Mouse (Mus musculus) MEL (cell line): ENCODE measurements around the gene Casc3. TPM values are rescaled to one million over a fixed set of nuclear protein-coding genes. Genes with fewer than 3 reads are reported as not detected.

ENCODE experiments used
- DNase-seq: peaks from one replicate; pipeline ENCODE4 v3.0.0; 2011; ENCODE audit warnings: low read depth, low spot score
- H3K27ac ChIP-seq: 2 replicates; pipeline ENCODE4 v1.5.1; 2012; ENCODE audit warnings: low read depth, mild to moderate bottlenecking, control low read depth, low read length, moderate library complexity; ENCODE audit not compliant: control insufficient read depth
- H3K27me3 ChIP-seq, 2 experiments: fragments of 150-350 bp in 1 of 2; sonication (generic) in 1 of 2; 2 replicates each; pipeline ENCODE4 v1.6.1; 2012; ENCODE audit warnings: low read length in 2 of 2, mild to moderate bottlenecking in 2 of 2, improper control_type of control experiment in 1 of 2, moderate library complexity in 1 of 2; ENCODE audit not compliant: insufficient read depth in 2 of 2, control insufficient read depth in 1 of 2
- H3K36me3 ChIP-seq, 2 experiments: 2 replicates each; pipeline ENCODE4 v1.6.1; 2012 to 2014; ENCODE audit warnings: low read length in 2 of 2, improper control_type of control experiment in 1 of 2, inconsistent platforms in 1 of 2, mild to moderate bottlenecking in 1 of 2; ENCODE audit not compliant: insufficient read depth in 2 of 2, control insufficient read depth in 1 of 2
- H3K4me1 ChIP-seq, 2 experiments: fragments of 150-350 bp in 1 of 2; sonication (generic) in 1 of 2; 2 replicates each; pipeline ENCODE4 v1.6.1; 2012; ENCODE audit warnings: low read length in 2 of 2, improper control_type of control experiment in 1 of 2, mild to moderate bottlenecking in 1 of 2; ENCODE audit not compliant: insufficient read depth in 2 of 2, control insufficient read depth in 1 of 2
- H3K4me3 ChIP-seq, 2 experiments: fragments of 150-350 bp in 1 of 2; sonication (generic) in 1 of 2; 2 replicates each; pipeline ENCODE4 v1.5.1; 2012; ENCODE audit warnings: low read depth in 2 of 2, low read length in 2 of 2, mild to moderate bottlenecking in 2 of 2, moderate library complexity in 2 of 2, control low read depth in 1 of 2, improper control_type of control experiment in 1 of 2; ENCODE audit not compliant: control insufficient read depth in 1 of 2, insufficient read depth in 1 of 2
- H3K79me2 ChIP-seq: 2 replicates; pipeline ENCODE4 v1.6.1; 2012; ENCODE audit warnings: mild to moderate bottlenecking, low read length, moderate library complexity; ENCODE audit not compliant: control insufficient read depth, poor library complexity, insufficient read depth
- H3K9ac ChIP-seq: 2 replicates; pipeline ENCODE4 v1.6.1; 2012; ENCODE audit warnings: low read depth, mild to moderate bottlenecking, control low read depth, low read length, moderate library complexity; ENCODE audit not compliant: control insufficient read depth, poor library complexity, severe bottlenecking
- H3K9me3 ChIP-seq: fragments of 150-350 bp; sonication (generic); replicated peaks from 2 replicates; pipeline ENCODE4 v1.6.1; 2012; ENCODE audit warnings: mild to moderate bottlenecking, low read length, improper control_type of control experiment, moderate library complexity; ENCODE audit not compliant: insufficient read depth
- BHLHE40 ChIP-seq: IDR thresholded peaks from 2 replicates; pipeline ENCODE4 v1.6.1; 2012; ENCODE audit warnings: low read depth, mild to moderate bottlenecking, inconsistent platforms, low read length, improper control_type of control experiment, borderline replicate concordance
- CHD1 ChIP-seq: IDR thresholded peaks from 2 replicates; pipeline ENCODE4 v1.6.1; 2012; ENCODE audit warnings: low read depth, mild to moderate bottlenecking, inconsistent platforms, low read length, improper control_type of control experiment
- CTCF ChIP-seq, 3 experiments: IDR thresholded peaks in 2 of 3; conservative IDR thresholded peaks in 1 of 3; 2 replicates each; pipeline ENCODE4 v1.5.1; 2011 to 2012; ENCODE audit warnings: low read length in 3 of 3, low read depth in 2 of 3, mild to moderate bottlenecking in 2 of 3, improper control_type of control experiment in 1 of 3, inconsistent platforms in 1 of 3, mixed read lengths in 1 of 3, moderate library complexity in 1 of 3; ENCODE audit not compliant: control insufficient read depth in 1 of 3, insufficient read depth in 1 of 3, poor library complexity in 1 of 3, severe bottlenecking in 1 of 3
- E2F4 ChIP-seq: IDR thresholded peaks from 2 replicates; pipeline ENCODE4 v1.6.1; 2011; ENCODE audit warnings: low read depth, low read length, improper control_type of control experiment, borderline replicate concordance
- EP300 ChIP-seq, 2 experiments: IDR thresholded peaks; 2 replicates each; pipeline ENCODE4 v1.6.1; 2011; ENCODE audit warnings: improper control_type of control experiment in 2 of 2, low read length in 2 of 2, low read depth in 1 of 2, mild to moderate bottlenecking in 1 of 2
- ETS1 ChIP-seq: IDR thresholded peaks from 2 replicates; pipeline ENCODE4 v1.6.1; 2012; ENCODE audit warnings: low read depth, mild to moderate bottlenecking, inconsistent platforms, low read length, improper control_type of control experiment, moderate library complexity
- GATA1 ChIP-seq: IDR thresholded peaks from 2 replicates; pipeline ENCODE4 v1.6.1; 2011; ENCODE audit warnings: low read depth, low read length, improper control_type of control experiment
- HCFC1 ChIP-seq: IDR thresholded peaks from 2 replicates; pipeline ENCODE4 v1.6.1; 2012; ENCODE audit warnings: low read depth, mild to moderate bottlenecking, inconsistent platforms, low read length, improper control_type of control experiment, moderate library complexity
- JUND ChIP-seq: IDR thresholded peaks from 2 replicates; pipeline ENCODE4 v1.6.1; 2011; ENCODE audit warnings: low read depth, mild to moderate bottlenecking, improper control_type of control experiment, low read length
- KAT2A ChIP-seq: conservative IDR thresholded peaks from 2 replicates; pipeline ENCODE4 v1.6.1; 2012; ENCODE audit warnings: low read depth, low read length, improper control_type of control experiment, inconsistent platforms
- MAFK ChIP-seq: IDR thresholded peaks from 2 replicates; pipeline ENCODE4 v1.6.1; 2011; ENCODE audit warnings: low read depth, mild to moderate bottlenecking, low read length, improper control_type of control experiment, borderline replicate concordance
- MAX ChIP-seq: IDR thresholded peaks from 2 replicates; pipeline ENCODE4 v1.6.1; 2011; ENCODE audit warnings: low read length, improper control_type of control experiment
- MEF2A ChIP-seq: IDR thresholded peaks from 2 replicates; pipeline ENCODE4 v1.6.1; 2014; ENCODE audit warnings: low read depth, mild to moderate bottlenecking, inconsistent platforms, low read length, improper control_type of control experiment; ENCODE audit not compliant: poor library complexity, insufficient replicate concordance, severe bottlenecking; ENCODE audit errors: extremely low read depth
- MXI1 ChIP-seq: IDR thresholded peaks from 2 replicates; pipeline ENCODE4 v1.6.1; 2011; ENCODE audit warnings: mild to moderate bottlenecking, low read depth, low read length, improper control_type of control experiment
- MYB ChIP-seq: IDR thresholded peaks from 2 replicates; pipeline ENCODE4 v1.6.1; 2011; ENCODE audit warnings: mild to moderate bottlenecking, low read depth, low read length, improper control_type of control experiment
- MYC ChIP-seq: IDR thresholded peaks from 2 replicates; pipeline ENCODE4 v1.6.1; 2011; ENCODE audit warnings: low read depth, mild to moderate bottlenecking, low read length, improper control_type of control experiment, moderate library complexity
- NELFE ChIP-seq: IDR thresholded peaks from 2 replicates; pipeline ENCODE4 v1.6.1; 2011; ENCODE audit warnings: low read depth, low read length, improper control_type of control experiment
- NRF1 ChIP-seq: IDR thresholded peaks from 2 replicates; pipeline ENCODE4 v1.6.1; 2014; ENCODE audit warnings: low read depth, mild to moderate bottlenecking, inconsistent platforms, low read length, improper control_type of control experiment, moderate library complexity; ENCODE audit not compliant: poor library complexity, insufficient read depth, severe bottlenecking
- POLR2A ChIP-seq, 2 experiments: IDR thresholded peaks; 2 replicates each; pipeline ENCODE4 v1.6.1; 2011 to 2012; ENCODE audit warnings: low read length in 2 of 2, mild to moderate bottlenecking in 2 of 2, control low read depth in 1 of 2, improper control_type of control experiment in 1 of 2, low read depth in 1 of 2, moderate library complexity in 1 of 2; ENCODE audit not compliant: control insufficient read depth in 1 of 2, insufficient read depth in 1 of 2, poor library complexity in 1 of 2
- POLR2AphosphoS2 ChIP-seq: IDR thresholded peaks from 2 replicates; pipeline ENCODE4 v1.6.1; 2011; ENCODE audit warnings: low read length, improper control_type of control experiment
- POLR2AphosphoS5 ChIP-seq: IDR thresholded peaks from 2 replicates; pipeline ENCODE4 v1.6.1; 2012; ENCODE audit warnings: low read depth, borderline replicate concordance, mild to moderate bottlenecking, inconsistent platforms, low read length, moderate library complexity, mixed read lengths
- SIN3A ChIP-seq: IDR thresholded peaks from 2 replicates; pipeline ENCODE4 v1.6.1; 2012; ENCODE audit warnings: low read length, improper control_type of control experiment, inconsistent platforms
- SMC3 ChIP-seq: IDR thresholded peaks from 2 replicates; pipeline ENCODE4 v1.6.1; 2011; ENCODE audit warnings: low read depth, low read length, improper control_type of control experiment
- TAL1 ChIP-seq: IDR thresholded peaks from 2 replicates; pipeline ENCODE4 v1.6.1; 2012; ENCODE audit warnings: mild to moderate bottlenecking, inconsistent platforms, low read length, moderate library complexity, mixed read lengths
- TCF12 ChIP-seq: IDR thresholded peaks from 2 replicates; pipeline ENCODE4 v1.6.1; 2014; ENCODE audit warnings: low read depth, mild to moderate bottlenecking, inconsistent platforms, low read length, improper control_type of control experiment, moderate library complexity
- USF1 ChIP-seq: IDR thresholded peaks from 2 replicates; pipeline ENCODE4 v1.6.1; 2014; ENCODE audit warnings: low read depth, mild to moderate bottlenecking, inconsistent platforms, low read length, improper control_type of control experiment, moderate library complexity
- USF2 ChIP-seq, 2 experiments: IDR thresholded peaks; 2 replicates each; pipeline ENCODE4 v1.6.1; 2011 to 2012; ENCODE audit warnings: improper control_type of control experiment in 2 of 2, low read length in 2 of 2, borderline replicate concordance in 1 of 2, inconsistent platforms in 1 of 2, low read depth in 1 of 2, mild to moderate bottlenecking in 1 of 2; ENCODE audit not compliant: insufficient read depth in 1 of 2
- ZC3H11A ChIP-seq: IDR thresholded peaks from 2 replicates; pipeline ENCODE4 v1.6.1; 2012; ENCODE audit warnings: low read depth, mild to moderate bottlenecking, inconsistent platforms, low read length, improper control_type of control experiment
- ZMIZ1 ChIP-seq: IDR thresholded peaks from 2 replicates; pipeline ENCODE4 v1.6.1; 2012; ENCODE audit warnings: low read depth, mild to moderate bottlenecking, inconsistent platforms, low read length, improper control_type of control experiment, moderate library complexity
- polyA plus RNA-seq, 2 experiments: library from polyadenylated mRNA; stranded (reverse) in 1 of 2; unstranded in 1 of 2; fragments of >175 nt in 1 of 2; fragments of >200 nt in 1 of 2; gene quantifications; 2 replicates each; pipeline versions ENCODE4 v1.2.1 to v1.2.4; 2012; ENCODE audit warnings: low replicate concordance in 2 of 2, low read depth in 1 of 2; ENCODE audit not compliant: insufficient read length in 2 of 2, insufficient read depth in 1 of 2, missing spikeins in 1 of 2
- total RNA-seq: library from RNA; depleted of rRNA; stranded (reverse); fragments of 300-350 nt; gene quantifications from 2 replicates; pipeline ENCODE4 v1.2.3, GENCODE M21; 2012

Casc3 gene
- total and polyA plus RNA-seq, 3 experiments = 18.2 to 61.0 (median 58.6) TPM

DNA sequence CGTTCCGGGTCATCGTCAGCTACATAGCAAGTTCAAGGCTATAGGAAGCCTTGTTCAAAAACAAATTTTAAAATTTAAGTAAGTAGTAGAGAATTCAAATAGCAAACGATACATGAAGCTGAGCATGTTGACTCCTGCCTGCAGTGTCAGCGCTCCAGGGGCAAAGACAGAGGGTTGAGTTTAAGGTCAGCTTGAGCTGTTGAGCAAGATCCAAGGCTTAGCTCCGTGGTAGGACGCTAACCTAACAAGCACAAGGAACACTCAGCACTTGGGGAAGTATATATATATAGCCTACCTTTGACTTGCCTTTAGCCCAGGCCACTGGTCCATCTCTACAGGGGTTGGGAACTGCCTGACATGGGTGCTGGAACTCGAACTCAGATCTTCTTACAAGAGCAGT lies 65.2 kb downstream of the Casc3 start:
- no peak overlapping the region for H3K4me3 ChIP-seq
- TF ChIP-seq SIN3A (no peak), HCFC1 (no peak), NRF1 (no peak), ETS1 (no peak), MYC (no peak), CHD1 (no peak), TCF12 (no peak), POLR2AphosphoS5 (no peak), GATA1 (no peak), NELFE (no peak), USF1 (no peak), JUND (no peak), MAX (no peak), EP300 (IDR thresholded peaks at IDR 0.05; ENCODE audit: low read depth in 1 of 2, low read length in 2 of 2) (no peak), BHLHE40 (no peak), MEF2A (no peak), TAL1 (no peak)
- DNase-seq = no peak
- peaks cover 3% of the 10 kb centered on the region for H3K79me2 ChIP-seq
- H3K36me3 ChIP-seq = peaks cover 9 to 11% of the 10 kb centered on the region in 2 experiments
- no peaks in the 10 kb centered on the region for H3K9me3 ChIP-seq
- H3K4me1 ChIP-seq = peaks cover 4 to 9% of the 10 kb centered on the region in 2 experiments
- no peaks in the 10 kb centered on the region for H3K27me3 ChIP-seq
- H3K27ac ChIP-seq = no peak overlapping the region
- no peak overlapping the region for H3K9ac ChIP-seq

DNA sequence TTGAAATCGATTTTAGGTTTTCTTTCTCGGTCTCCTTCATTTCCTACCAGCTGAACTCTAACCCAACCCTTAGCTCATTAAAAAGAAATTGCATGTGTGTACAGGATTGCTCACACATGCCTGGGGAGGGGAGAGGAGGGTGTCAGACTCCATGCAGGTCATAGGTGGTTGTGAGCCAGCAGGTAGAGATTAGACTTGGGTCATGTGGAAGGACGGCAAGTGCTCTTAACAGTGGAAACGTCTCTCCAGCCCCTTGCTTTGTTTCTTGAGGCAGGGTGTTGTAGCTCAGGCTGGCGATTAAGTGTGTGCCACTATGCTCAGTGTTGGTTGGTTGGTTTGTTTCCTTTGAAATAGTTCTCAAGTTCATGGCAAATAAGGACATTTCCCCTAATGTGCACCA lies 66.1 kb downstream of the Casc3 start:
- Histone ChIP-seq H3K4me3 (no peak overlapping the region), H3K27me3 (no peaks in the 10 kb centered on the region), H3K4me1 (peaks cover 4 to 9% of the 10 kb centered on the region in 2 experiments), H3K9ac (no peak overlapping the region), H3K79me2 (peaks cover 3% of the 10 kb centered on the region), H3K27ac (no peak overlapping the region), H3K9me3 (no peaks in the 10 kb centered on the region), H3K36me3 (peaks cover 9 to 11% of the 10 kb centered on the region in 2 experiments)
- DNase-seq = no peak
- TF ChIP-seq KAT2A = no peak
- no peak for TF ChIP-seq USF1
- TF ChIP-seq HCFC1 = no peak
- no peak for TF ChIP-seq MXI1
- TF ChIP-seq POLR2AphosphoS2 = no peak
- no peak for TF ChIP-seq SMC3
- TF ChIP-seq MAX = no peak
- TF ChIP-seq CTCF (IDR thresholded peaks at IDR 0.05 in 2 of 3, conservative IDR thresholded peaks at IDR 0.05 in 1 of 3; ENCODE audit: control insufficient read depth in 1 of 3, insufficient read depth in 1 of 3, low read depth in 2 of 3, low read length in 3 of 3, poor library complexity in 1 of 3, severe bottlenecking in 1 of 3) = no peak
- no peak for TF ChIP-seq MYB
- TF ChIP-seq MEF2A = no peak
- TF ChIP-seq E2F4 = no peak
- no peak for TF ChIP-seq USF2 (IDR thresholded peaks at IDR 0.05; ENCODE audit: borderline replicate concordance in 1 of 2, insufficient read depth in 1 of 2, low read depth in 1 of 2, low read length in 2 of 2)
- no peak for TF ChIP-seq MAFK
- no peak for TF ChIP-seq BHLHE40
- no peak for TF ChIP-seq EP300 (IDR thresholded peaks at IDR 0.05; ENCODE audit: low read depth in 1 of 2, low read length in 2 of 2)
- no peak for TF ChIP-seq POLR2A (IDR thresholded peaks at IDR 0.05; ENCODE audit: control insufficient read depth in 1 of 2, insufficient read depth in 1 of 2, low read depth in 1 of 2, low read length in 2 of 2, poor library complexity in 1 of 2)
- no peak for TF ChIP-seq ZMIZ1
- TF ChIP-seq NRF1 = no peak
- TF ChIP-seq TAL1 = no peak
- no peak for TF ChIP-seq ZC3H11A
